Mouse (Mus musculus) E14TG2a.4 (cell line): Measurements from ENCODE around the gene Igsf21.
A peak's percentile ranks its signal among the peaks of the same experiment; 100 is the strongest.

Experiments used
- H3K27me3 ChIP-seq: 2 replicates; pipeline ENCODE4 v1.6.1; 2014; ENCODE audit warnings: low read length, control low read depth; ENCODE audit not compliant: insufficient read depth
- H3K36me3 ChIP-seq: 2 replicates; pipeline ENCODE4 v1.6.1; 2014; ENCODE audit warnings: low read length, control low read depth; ENCODE audit not compliant: insufficient read depth
- H3K4me1 ChIP-seq: replicated peaks from 2 replicates; pipeline ENCODE4 v1.6.1; 2014; ENCODE audit warnings: low read depth, low read length, control low read depth
- H3K4me3 ChIP-seq: replicated peaks from 2 replicates; pipeline ENCODE4 v1.5.1; 2014; ENCODE audit warnings: mild to moderate bottlenecking, low read length
- H3K9me3 ChIP-seq: 2 replicates; pipeline ENCODE4 v1.6.1; 2014; ENCODE audit warnings: low read length, control low read depth
- CTCF ChIP-seq: conservative IDR thresholded peaks from 2 replicates; pipeline ENCODE4 v1.5.1; 2014; ENCODE audit warnings: low read length
- NANOG ChIP-seq: IDR thresholded peaks from 2 replicates; pipeline ENCODE4 v1.6.1; 2014; ENCODE audit warnings: borderline replicate concordance, low read length, mixed read lengths
- POU5F1 ChIP-seq: IDR thresholded peaks from 2 replicates; pipeline ENCODE4 v1.6.1; 2014; ENCODE audit warnings: low read length, borderline replicate concordance

Igsf21 gene

DNA sequence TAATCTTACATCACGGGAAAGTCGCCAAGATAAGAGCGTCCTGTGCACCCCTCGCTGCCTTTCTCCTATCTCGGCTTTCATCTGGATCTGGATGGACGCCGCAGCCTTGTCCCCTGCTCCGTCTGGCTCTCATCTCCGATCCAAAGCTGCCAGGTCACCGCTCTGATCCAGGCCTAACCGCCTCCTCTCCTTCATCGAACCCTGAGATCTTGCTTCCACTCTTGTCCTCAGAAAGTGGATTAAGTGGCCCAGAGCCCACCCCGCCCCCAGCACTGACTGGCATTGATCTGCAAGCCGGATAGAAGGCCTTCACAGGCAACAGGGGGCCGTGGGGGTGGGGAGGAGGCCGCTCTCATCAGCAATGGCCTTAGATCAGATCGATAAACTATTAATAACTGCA is 175.5 kb downstream of the Igsf21 start:
- Histone ChIP-seq H3K4me3 (peak overlapping the region; percentile 41), H3K9me3 (peaks cover 6% of the 10 kb centered on the region), H3K27me3 (peaks cover 24% of the 10 kb centered on the region), H3K4me1 (peaks cover 37% of the 10 kb centered on the region), H3K36me3 (0 out of 2 replicates have a peak, but pooled peaks cover 3% of the 10 kb centered on the region)
- TF ChIP-seq POU5F1 (no peak), NANOG (no peak), CTCF (no peak)

DNA sequence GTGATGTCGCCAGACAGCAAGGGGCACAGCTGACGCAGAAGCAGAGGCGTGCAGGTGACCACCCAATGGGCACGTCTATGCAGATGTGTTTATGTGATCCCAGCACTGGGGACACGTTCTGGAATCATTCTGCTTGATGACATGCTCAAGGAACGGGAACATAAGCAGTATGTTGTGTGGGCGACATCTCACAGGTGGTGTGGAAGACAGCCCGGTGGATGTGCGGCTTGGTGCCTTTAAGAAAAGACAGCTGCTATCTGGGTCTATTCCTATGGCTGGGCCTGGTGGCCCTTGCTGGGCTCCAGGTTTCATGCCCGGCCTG is 176.3 kb downstream of the Igsf21 start:
- peaks cover 6% of the 10 kb centered on the region for H3K9me3 ChIP-seq
- H3K27me3 ChIP-seq = peaks cover 26% of the 10 kb centered on the region
- H3K36me3 ChIP-seq = 0 out of 2 replicates have a peak, but pooled peaks cover 6% of the 10 kb centered on the region
- no peak overlapping the region for H3K4me3 ChIP-seq
- TF ChIP-seq NANOG (no peak), CTCF (no peak), POU5F1 (no peak)
- peaks cover 37% of the 10 kb centered on the region for H3K4me1 ChIP-seq

GRCm38 (mm10) chr4:140069563-140070330 is 176.8 kb downstream of the Igsf21 start:
- Histone ChIP-seq H3K4me1 (peaks cover 37% of the 10 kb centered on the region), H3K36me3 (0 out of 2 replicates have a peak, but pooled peaks cover 6% of the 10 kb centered on the region), H3K27me3 (peaks cover 27% of the 10 kb centered on the region), H3K4me3 (no peak overlapping the region), H3K9me3 (peaks cover 6% of the 10 kb centered on the region)
- TF ChIP-seq CTCF (no peak), POU5F1 (no peak), NANOG (no peak)

- Histone ChIP-seq H3K4me1 (peaks cover 40% of the 10 kb centered on the region), H3K9me3 (peaks cover 6% of the 10 kb centered on the region), H3K27me3 (peaks cover 28% of the 10 kb centered on the region), H3K4me3 (no peak overlapping the region), H3K36me3 (0 out of 2 replicates have a peak, but pooled peaks cover 6% of the 10 kb centered on the region)
- TF ChIP-seq POU5F1 = no peak
- peak; percentile 80 for TF ChIP-seq CTCF
Measured at GRCm38 (mm10) chr4:140068468-140068867, 178.1 kb downstream of the Igsf21 start.

- peaks cover 44% of the 10 kb centered on the region for H3K4me1 ChIP-seq
- H3K4me3 ChIP-seq = no peak overlapping the region
- TF ChIP-seq CTCF (no peak), POU5F1 (no peak), NANOG (no peak)
- H3K9me3 ChIP-seq = peaks cover 11% of the 10 kb centered on the region
- peaks cover 30% of the 10 kb centered on the region for H3K27me3 ChIP-seq
- H3K36me3 ChIP-seq = 0 out of 2 replicates have a peak, but pooled peaks cover 6% of the 10 kb centered on the region
Measured at GRCm38 (mm10) chr4:140066011-140066410, 180.6 kb downstream of the Igsf21 start.

DNA sequence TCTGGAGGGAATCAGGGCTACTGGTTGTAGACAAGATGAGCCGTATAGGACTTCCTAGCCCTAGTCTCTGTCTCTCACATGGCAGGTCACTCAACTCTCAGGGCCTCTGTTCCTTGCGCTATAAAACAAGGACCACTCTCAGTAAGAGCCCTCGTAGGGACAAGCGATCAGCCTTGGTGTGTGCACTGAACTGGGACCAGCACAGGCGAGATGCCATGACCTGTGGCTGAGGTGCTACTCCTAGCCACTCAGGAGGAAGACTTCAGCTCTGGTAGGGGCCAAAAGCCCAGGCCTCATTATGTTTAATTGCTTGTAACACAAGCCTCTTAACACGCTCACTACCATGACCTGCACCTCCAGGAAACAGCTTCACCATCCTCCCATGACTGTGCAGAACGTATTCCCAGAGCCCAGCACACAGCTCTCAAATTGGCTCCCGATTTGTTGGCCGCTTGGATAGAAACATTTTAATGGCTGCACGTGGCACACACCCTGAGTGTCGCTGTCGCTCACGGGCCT is 183.4 kb downstream of the Igsf21 start:
- H3K36me3 ChIP-seq = 0 out of 2 replicates have a peak, but pooled peaks cover 6% of the 10 kb centered on the region
- peaks cover 30% of the 10 kb centered on the region for H3K27me3 ChIP-seq
- no peak for TF ChIP-seq NANOG
- TF ChIP-seq CTCF = no peak
- no peak for TF ChIP-seq POU5F1
- H3K4me1 ChIP-seq = peaks cover 43% of the 10 kb centered on the region
- peaks cover 11% of the 10 kb centered on the region for H3K9me3 ChIP-seq
- H3K4me3 ChIP-seq = no peak overlapping the region

DNA sequence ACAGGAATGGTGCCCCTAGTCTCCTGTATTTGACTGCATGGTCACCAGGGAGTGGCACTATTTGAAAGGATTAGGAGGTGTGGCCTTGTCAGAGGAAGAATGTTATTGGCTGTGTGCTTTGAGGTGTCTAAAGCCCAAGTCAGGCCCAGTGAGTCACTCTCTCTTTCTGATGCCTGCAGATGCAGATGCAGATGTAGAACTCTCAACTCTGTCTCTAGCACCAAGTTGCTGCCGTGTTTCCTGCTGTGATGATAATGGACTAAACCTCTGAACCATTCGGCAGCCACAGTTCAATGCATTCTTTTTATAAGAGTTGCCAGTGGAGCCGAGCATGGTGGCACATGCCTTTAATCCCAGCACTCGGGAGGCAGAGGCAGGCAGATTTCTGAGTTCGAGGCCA is 186.3 kb downstream of the Igsf21 start:
- Histone ChIP-seq H3K27me3 (peaks cover 18% of the 10 kb centered on the region), H3K9me3 (peaks cover 11% of the 10 kb centered on the region), H3K36me3 (no peaks in the 10 kb centered on the region), H3K4me3 (no peak overlapping the region), H3K4me1 (peaks cover 49% of the 10 kb centered on the region)
- TF ChIP-seq POU5F1 (no peak), NANOG (peak; percentile 55; the same call in 1 of the 2 replicates)

GRCm38 (mm10) chr4:140053042-140053441 is 193.5 kb downstream of the Igsf21 start:
- Histone ChIP-seq H3K36me3 (no peaks in the 10 kb centered on the region), H3K4me3 (no peak overlapping the region), H3K4me1 (peaks cover 58% of the 10 kb centered on the region), H3K27me3 (peaks cover 6% of the 10 kb centered on the region; the same call in 1 of the 2 replicates), H3K9me3 (peaks cover 6% of the 10 kb centered on the region)
- no peak for TF ChIP-seq CTCF
- no peak for TF ChIP-seq POU5F1
- TF ChIP-seq NANOG = no peak
